Mouse (Mus musculus) E14TG2a.4 (cell line): Measurements from ENCODE around the gene Olfr160.
A peak's percentile ranks its signal among the peaks of the same experiment; 100 is the strongest.

Experiments
- H3K27me3 ChIP-seq: 2 replicates; pipeline ENCODE4 v1.6.1; 2014; ENCODE audit warnings: low read length, control low read depth; ENCODE audit not compliant: insufficient read depth
- H3K36me3 ChIP-seq: 2 replicates; pipeline ENCODE4 v1.6.1; 2014; ENCODE audit warnings: low read length, control low read depth; ENCODE audit not compliant: insufficient read depth
- H3K4me1 ChIP-seq: replicated peaks from 2 replicates; pipeline ENCODE4 v1.6.1; 2014; ENCODE audit warnings: low read depth, low read length, control low read depth
- H3K4me3 ChIP-seq: replicated peaks from 2 replicates; pipeline ENCODE4 v1.5.1; 2014; ENCODE audit warnings: mild to moderate bottlenecking, low read length
- H3K9me3 ChIP-seq: 2 replicates; pipeline ENCODE4 v1.6.1; 2014; ENCODE audit warnings: low read length, control low read depth
- CTCF ChIP-seq: conservative IDR thresholded peaks from 2 replicates; pipeline ENCODE4 v1.5.1; 2014; ENCODE audit warnings: low read length
- NANOG ChIP-seq: IDR thresholded peaks from 2 replicates; pipeline ENCODE4 v1.6.1; 2014; ENCODE audit warnings: borderline replicate concordance, low read length, mixed read lengths
- POU5F1 ChIP-seq: IDR thresholded peaks from 2 replicates; pipeline ENCODE4 v1.6.1; 2014; ENCODE audit warnings: low read length, borderline replicate concordance

Olfr160 gene

DNA sequence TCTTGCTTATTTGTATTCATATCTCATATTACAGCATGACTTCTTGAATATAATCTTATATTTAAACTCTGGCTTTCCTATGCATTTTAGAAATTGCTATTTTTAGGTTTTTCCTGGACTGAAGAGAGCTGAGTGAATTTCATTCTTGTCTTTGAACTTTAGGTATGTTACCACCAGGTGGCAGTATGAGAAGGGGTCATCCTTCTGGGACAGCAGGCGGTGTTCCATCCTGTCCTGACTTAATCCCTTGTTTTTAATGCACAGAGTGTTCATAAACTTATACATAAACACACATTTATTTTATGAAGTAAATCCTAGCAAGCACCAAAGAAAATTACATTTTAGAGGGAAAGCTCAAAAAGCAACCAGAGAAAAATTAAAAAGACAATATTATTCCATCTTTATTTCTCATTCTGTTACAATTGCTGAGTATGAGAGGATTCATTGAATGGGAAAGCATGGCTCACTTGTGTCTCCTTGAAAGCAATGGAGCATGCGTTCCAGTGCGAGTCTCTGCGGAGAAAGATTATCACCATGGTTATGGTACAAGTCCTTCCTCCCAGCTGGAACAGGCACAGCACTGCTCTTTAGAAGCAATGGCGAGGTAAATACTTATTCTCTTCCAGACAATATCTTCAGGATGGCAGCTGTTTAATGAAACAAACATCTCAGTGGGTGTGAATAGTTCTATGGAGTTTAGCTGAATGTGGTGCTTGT is 25.9 kb downstream of the Olfr160 start:
- Histone ChIP-seq H3K4me1 (no peaks in the 10 kb centered on the region), H3K4me3 (no peak overlapping the region), H3K36me3 (no peaks in the 10 kb centered on the region), H3K27me3 (no peaks in the 10 kb centered on the region), H3K9me3 (no peaks in the 10 kb centered on the region)
- TF ChIP-seq NANOG (no peak), CTCF (peak; percentile 36), POU5F1 (no peak)

- Histone ChIP-seq H3K27me3 (no peaks in the 10 kb centered on the region), H3K36me3 (no peaks in the 10 kb centered on the region), H3K4me3 (no peak overlapping the region), H3K9me3 (no peaks in the 10 kb centered on the region), H3K4me1 (no peaks in the 10 kb centered on the region)
- 0 out of 2 replicates have a peak, but pooled peaks have one; percentile 3 for TF ChIP-seq CTCF
- no peak for TF ChIP-seq NANOG
Measured at GRCm38 (mm10) chr9:37687941-37688303, 28.1 kb downstream of the Olfr160 start.

GRCm38 (mm10) chr9:37687288-37687940 is 28.6 kb downstream of the Olfr160 start:
- no peak for TF ChIP-seq CTCF
- TF ChIP-seq POU5F1: no peak
- no peak for TF ChIP-seq NANOG

GRCm38 (mm10) chr9:37681123-37681522 is 34.9 kb downstream of the Olfr160 start:
- H3K36me3 ChIP-seq: no peaks in the 10 kb centered on the region
- no peaks in the 10 kb centered on the region for H3K27me3 ChIP-seq
- no peaks in the 10 kb centered on the region for H3K9me3 ChIP-seq
- no peak for TF ChIP-seq NANOG
- no peak for TF ChIP-seq POU5F1
- no peak for TF ChIP-seq CTCF
- no peak overlapping the region for H3K4me3 ChIP-seq
- no peaks in the 10 kb centered on the region for H3K4me1 ChIP-seq

More at GRCm38 (mm10) chr9:37687288-37687940, 28.6 kb downstream of the Olfr160 start:
- Histone ChIP-seq H3K36me3 (no peaks in the 10 kb centered on the region), H3K4me1 (no peaks in the 10 kb centered on the region), H3K9me3 (no peaks in the 10 kb centered on the region), H3K27me3 (no peaks in the 10 kb centered on the region), H3K4me3 (no peak overlapping the region)

- no peak overlapping the region for H3K4me3 ChIP-seq
- no peaks in the 10 kb centered on the region for H3K4me1 ChIP-seq
- TF ChIP-seq CTCF: no peak
- no peak for TF ChIP-seq POU5F1
- TF ChIP-seq NANOG: no peak
- H3K27me3 ChIP-seq: no peaks in the 10 kb centered on the region
- H3K36me3 ChIP-seq: no peaks in the 10 kb centered on the region
- no peaks in the 10 kb centered on the region for H3K9me3 ChIP-seq
Measured at GRCm38 (mm10) chr9:37675287-37675686, 40.8 kb downstream of the Olfr160 start.

DNA sequence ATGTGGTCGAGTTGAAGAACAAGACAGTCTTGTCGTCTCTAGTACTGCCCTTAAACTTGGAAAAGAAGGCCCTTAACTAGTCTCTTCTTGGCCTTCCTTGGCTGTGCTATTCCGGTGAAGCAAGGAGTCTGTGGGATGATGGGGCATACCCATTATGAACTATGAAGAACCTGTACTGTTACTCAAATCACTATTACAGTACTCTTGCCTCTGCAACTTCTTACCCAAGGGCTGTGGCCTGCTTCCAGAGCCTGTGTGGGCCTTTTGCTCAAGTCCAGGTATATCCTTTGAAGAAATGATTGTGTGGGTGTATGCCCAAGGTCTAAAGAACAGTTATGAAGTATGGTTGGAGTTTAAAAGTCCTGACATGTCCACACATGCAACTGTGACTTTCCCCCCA is 45.8 kb downstream of the Olfr160 start:
- TF ChIP-seq NANOG (no peak), POU5F1 (no peak), CTCF (no peak)
- Histone ChIP-seq H3K9me3 (no peaks in the 10 kb centered on the region), H3K4me3 (no peak overlapping the region), H3K27me3 (no peaks in the 10 kb centered on the region), H3K4me1 (peaks cover 14% of the 10 kb centered on the region), H3K36me3 (no peaks in the 10 kb centered on the region)

GRCm38 (mm10) chr9:37669678-37670077 is 46.4 kb downstream of the Olfr160 start:
- Histone ChIP-seq H3K36me3 (no peaks in the 10 kb centered on the region), H3K4me3 (no peak overlapping the region), H3K27me3 (no peaks in the 10 kb centered on the region), H3K9me3 (no peaks in the 10 kb centered on the region), H3K4me1 (peaks cover 14% of the 10 kb centered on the region)
- TF ChIP-seq CTCF (0 out of 2 replicates have a peak, but pooled peaks have one; percentile 1), POU5F1 (no peak)

DNA sequence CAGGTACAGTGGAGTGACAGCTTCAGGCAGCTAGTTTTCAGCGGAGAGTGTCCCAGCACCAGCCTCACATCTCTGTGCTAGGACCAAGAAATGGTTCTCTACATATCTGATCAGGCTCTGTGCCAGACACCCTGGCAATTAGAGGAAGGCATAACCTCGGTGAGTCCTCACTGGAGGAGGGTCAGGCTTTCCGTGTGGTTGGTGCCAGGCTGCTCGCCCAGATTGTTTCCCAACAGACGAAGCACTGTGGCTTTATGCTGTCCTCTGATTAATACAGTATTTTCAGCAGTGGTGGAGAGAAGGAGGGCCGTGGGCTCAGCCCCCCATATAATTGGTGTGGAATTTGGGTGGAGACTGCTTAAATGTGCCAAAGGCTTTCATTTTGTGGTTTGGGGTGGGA is 46.9 kb downstream of the Olfr160 start, which contains the start of gene Panx3:
Panx3 (minus strand) TSS at position 121 of the 400 bp plus-strand sequence.
- Histone ChIP-seq H3K36me3 (no peaks in the 10 kb centered on the region), H3K27me3 (no peaks in the 10 kb centered on the region), H3K9me3 (no peaks in the 10 kb centered on the region), H3K4me1 (peaks cover 14% of the 10 kb centered on the region), H3K4me3 (no peak within 1 kb of the TSS)
- TF ChIP-seq NANOG (no peak), CTCF (no peak), POU5F1 (no peak)

- H3K4me3 ChIP-seq: no peak overlapping the region
- TF ChIP-seq CTCF: no peak
- TF ChIP-seq POU5F1: no peak
- TF ChIP-seq NANOG: no peak
- H3K36me3 ChIP-seq: no peaks in the 10 kb centered on the region
- H3K9me3 ChIP-seq: no peaks in the 10 kb centered on the region
- H3K27me3 ChIP-seq: no peaks in the 10 kb centered on the region
- H3K4me1 ChIP-seq: peaks cover 14% of the 10 kb centered on the region
Measured at GRCm38 (mm10) chr9:37666045-37666444, 50.0 kb downstream of the Olfr160 start.
